Mouse (Mus musculus): ENCODE measurements around the gene Calb2. TPM values are rescaled to one million over a fixed set of nuclear protein-coding genes. Genes with fewer than 3 reads are reported as not detected.
A peak's percentile ranks its signal among the peaks of the same experiment; 100 is the strongest.

Gene Calb2
- polyA plus RNA-seq, 1 experiment from 2014 or later: 0.53 TPM

- Histone ChIP-seq H3K27ac (ENCODE audit: low read length) (no peak overlapping the region), H3K9me3 (ENCODE audit: low read length) (no peaks in the 10 kb centered on the region), H3K27me3 (replicated peaks; ENCODE audit: insufficient read depth, low read length) (no peaks in the 10 kb centered on the region), H3K36me3 (ENCODE audit: insufficient read depth, low read length) (no peaks in the 10 kb centered on the region), H3K4me1 (ENCODE audit: insufficient read depth, low read depth, low read length) (no peaks in the 10 kb centered on the region), H3K4me3 (ENCODE audit: low read depth, low read length) (no peak overlapping the region), H3K4me2 (replicated peaks; ENCODE audit: low read depth, low read length) (no peak overlapping the region), H3K9ac (replicated peaks; ENCODE audit: low read depth) (no peak overlapping the region)
- TF ChIP-seq CTCF (IDR thresholded peaks at IDR 0.05): no peak
- no peak for TF ChIP-seq EP300 (IDR thresholded peaks at IDR 0.05)
- no peak for ATAC-seq
- WGBS: 79% methylated on average over 4 of the region's 4 CpGs
- no peak for DNase-seq (ENCODE audit: low spot score)
These were observed 6.8 kb upstream of the Calb2 start for GRCm38 (mm10) chr8:110174826-110175225.

- no peak overlapping the region for H3K27ac ChIP-seq (ENCODE audit: low read length)
- TF ChIP-seq EP300 (IDR thresholded peaks at IDR 0.05): no peak
- no peak for TF ChIP-seq CTCF (IDR thresholded peaks at IDR 0.05)
- H3K4me1 ChIP-seq (ENCODE audit: insufficient read depth, low read depth, low read length): 0 out of 2 replicates have a peak, but pooled peaks cover 2% of the 10 kb centered on the region
- H3K4me2 ChIP-seq (replicated peaks; ENCODE audit: low read depth, low read length): no peak overlapping the region
- no peak overlapping the region for H3K9ac ChIP-seq (replicated peaks; ENCODE audit: low read depth)
- ATAC-seq (no peak), DNase-seq (ENCODE audit: low spot score) (no peak)
- no peak overlapping the region for H3K4me3 ChIP-seq (ENCODE audit: low read depth, low read length)
- no peaks in the 10 kb centered on the region for H3K9me3 ChIP-seq (ENCODE audit: low read length)
- H3K27me3 ChIP-seq (replicated peaks; ENCODE audit: insufficient read depth, low read length): peaks cover 8% of the 10 kb centered on the region; the same call in 1 of the 2 replicates
- WGBS: 64% methylated on average over 6 of the region's 6 CpGs
- no peaks in the 10 kb centered on the region for H3K36me3 ChIP-seq (ENCODE audit: insufficient read depth, low read length)
These were observed 4.2 kb upstream of the Calb2 start for GRCm38 (mm10) chr8:110172161-110172560.

GRCm38 (mm10) chr8:110166270-110166669 is 1.7 kb downstream of the Calb2 start:
- Histone ChIP-seq H3K9ac (replicated peaks; ENCODE audit: low read depth) (no peak overlapping the region), H3K4me2 (replicated peaks; ENCODE audit: low read depth, low read length) (no peak overlapping the region), H3K4me1 (ENCODE audit: insufficient read depth, low read depth, low read length) (0 out of 2 replicates have a peak, but pooled peaks cover 2% of the 10 kb centered on the region), H3K4me3 (ENCODE audit: low read depth, low read length) (no peak overlapping the region), H3K27me3 (replicated peaks; ENCODE audit: insufficient read depth, low read length) (peaks cover 8% of the 10 kb centered on the region; the same call in 1 of the 2 replicates), H3K36me3 (ENCODE audit: insufficient read depth, low read length) (no peaks in the 10 kb centered on the region), H3K27ac (ENCODE audit: low read length) (no peak overlapping the region), H3K9me3 (ENCODE audit: low read length) (no peaks in the 10 kb centered on the region)
- WGBS: 62% methylated on average over 8 of the region's 8 CpGs
- TF ChIP-seq EP300 (IDR thresholded peaks at IDR 0.05): no peak
- no peak for TF ChIP-seq CTCF (IDR thresholded peaks at IDR 0.05)
- DNase-seq (ENCODE audit: low spot score): no peak
- ATAC-seq: no peak

- Histone ChIP-seq H3K4me2 (replicated peaks; ENCODE audit: low read depth, low read length) (no peak overlapping the region), H3K9ac (replicated peaks; ENCODE audit: low read depth) (no peak overlapping the region), H3K27me3 (replicated peaks; ENCODE audit: insufficient read depth, low read length) (no peaks in the 10 kb centered on the region), H3K36me3 (ENCODE audit: insufficient read depth, low read length) (no peaks in the 10 kb centered on the region), H3K9me3 (ENCODE audit: low read length) (no peaks in the 10 kb centered on the region), H3K27ac (ENCODE audit: low read length) (no peak overlapping the region), H3K4me1 (ENCODE audit: insufficient read depth, low read depth, low read length) (no peaks in the 10 kb centered on the region), H3K4me3 (ENCODE audit: low read depth, low read length) (no peak overlapping the region)
- TF ChIP-seq EP300 (IDR thresholded peaks at IDR 0.05): no peak
- no peak for TF ChIP-seq CTCF (IDR thresholded peaks at IDR 0.05)
- ATAC-seq: no peak
- DNase-seq (ENCODE audit: low spot score): no peak
- WGBS: 76% methylated on average over 6 of the region's 6 CpGs
These were observed 6.0 kb downstream of the Calb2 start for GRCm38 (mm10) chr8:110162007-110162406.

- no peaks in the 10 kb centered on the region for H3K4me1 ChIP-seq (ENCODE audit: insufficient read depth, low read depth, low read length)
- WGBS: 72% methylated on average over 6 of the region's 6 CpGs
- H3K9me3 ChIP-seq (ENCODE audit: low read length): no peaks in the 10 kb centered on the region
- H3K36me3 ChIP-seq (ENCODE audit: insufficient read depth, low read length): no peaks in the 10 kb centered on the region
- no peak overlapping the region for H3K4me2 ChIP-seq (replicated peaks; ENCODE audit: low read depth, low read length)
- no peak overlapping the region for H3K4me3 ChIP-seq (ENCODE audit: low read depth, low read length)
- no peaks in the 10 kb centered on the region for H3K27me3 ChIP-seq (replicated peaks; ENCODE audit: insufficient read depth, low read length)
- ATAC-seq (no peak), DNase-seq (ENCODE audit: low spot score) (no peak)
- H3K27ac ChIP-seq (ENCODE audit: low read length): no peak overlapping the region
- H3K9ac ChIP-seq (replicated peaks; ENCODE audit: low read depth): no peak overlapping the region
- TF ChIP-seq EP300 (IDR thresholded peaks at IDR 0.05): no peak
- no peak for TF ChIP-seq CTCF (IDR thresholded peaks at IDR 0.05)
These were observed 15.1 kb downstream of the Calb2 start for GRCm38 (mm10) chr8:110152951-110153350.

- 0% methylated on average over 4 of the region's 4 CpGs for WGBS
- Histone ChIP-seq H3K27me3 (replicated peaks; ENCODE audit: insufficient read depth, low read length) (no peaks in the 10 kb centered on the region), H3K4me2 (replicated peaks; ENCODE audit: low read depth, low read length) (no peak overlapping the region), H3K9ac (replicated peaks; ENCODE audit: low read depth) (no peak overlapping the region), H3K36me3 (ENCODE audit: insufficient read depth, low read length) (no peaks in the 10 kb centered on the region), H3K9me3 (ENCODE audit: low read length) (no peaks in the 10 kb centered on the region), H3K4me1 (ENCODE audit: insufficient read depth, low read depth, low read length) (no peaks in the 10 kb centered on the region), H3K27ac (ENCODE audit: low read length) (no peak overlapping the region), H3K4me3 (ENCODE audit: low read depth, low read length) (no peak overlapping the region)
- DNase-seq (ENCODE audit: low spot score): peak; percentile 80
- no peak for ATAC-seq
- TF ChIP-seq EP300 (IDR thresholded peaks at IDR 0.05) (no peak), CTCF (IDR thresholded peaks at IDR 0.05) (peak; percentile 90)
These were observed 22.5 kb downstream of the Calb2 start for GRCm38 (mm10) chr8:110145538-110145937.

- H3K4me2 ChIP-seq (replicated peaks; ENCODE audit: low read depth, low read length): no peak overlapping the region
- DNase-seq (ENCODE audit: low spot score) (no peak), ATAC-seq (no peak)
- H3K9ac ChIP-seq (replicated peaks; ENCODE audit: low read depth): no peak overlapping the region
- H3K9me3 ChIP-seq (ENCODE audit: low read length): no peaks in the 10 kb centered on the region
- WGBS: 54% methylated on average over 4 of the region's 4 CpGs
- H3K27me3 ChIP-seq (replicated peaks; ENCODE audit: insufficient read depth, low read length): no peaks in the 10 kb centered on the region
- no peak for TF ChIP-seq CTCF (IDR thresholded peaks at IDR 0.05)
- TF ChIP-seq EP300 (IDR thresholded peaks at IDR 0.05): no peak
- no peak overlapping the region for H3K27ac ChIP-seq (ENCODE audit: low read length)
- H3K4me3 ChIP-seq (ENCODE audit: low read depth, low read length): no peak overlapping the region
- H3K4me1 ChIP-seq (ENCODE audit: insufficient read depth, low read depth, low read length): no peaks in the 10 kb centered on the region
- H3K36me3 ChIP-seq (ENCODE audit: insufficient read depth, low read length): no peaks in the 10 kb centered on the region
These were observed 27.2 kb downstream of the Calb2 start for GRCm38 (mm10) chr8:110140770-110141169.

All from lung, postnatal 0 days (tissue).